11 mouse cellular contexts compared by ENCODE assay signal in genomic region chr9:71759893-71760292, GRCm38 (mm10). TPM values are rescaled to one million over a fixed set of nuclear protein-coding genes. Genes with fewer than 3 reads are reported as not detected.
DNase-seq lines count a peak whose midpoint lies in the region; ATAC-seq and TF ChIP-seq lines count a peak whose summit lies in the region.
"Had no signal": no experiment of that assay in that cellular context is flagged by ENCODE, and none has a peak within 500 bp of the region (broad histone marks: within the 10 kb centered on the region; RNA-seq: fewer than 3 reads in every experiment).

No protein-coding gene starts in this region.

- H3K27ac ChIP-seq in hindbrain, embryonic 10.5 days: 0 out of 2 replicates have a peak overlapping the region, but pooled peaks have one; percentile 25
- no peak overlapping the region for H3K27ac ChIP-seq in hindbrain, embryonic 11.5 days (ENCODE audit: low read depth, low read length)
- H3K27ac ChIP-seq in embryonic facial prominence, embryonic 15.5 days (replicated peaks): no peak overlapping the region
- H3K27ac ChIP-seq in lung, postnatal 0 days (ENCODE audit: low read length): peak overlapping the region; percentile 83

- H3K36me3 ChIP-seq in hindbrain, embryonic 10.5 days: no peaks in the 10 kb centered on the region
- no peaks in the 10 kb centered on the region for H3K36me3 ChIP-seq in hindbrain, embryonic 11.5 days (ENCODE audit: control insufficient read depth, insufficient read depth, low read length)
- no peaks in the 10 kb centered on the region for H3K36me3 ChIP-seq in embryonic facial prominence, embryonic 15.5 days
- H3K36me3 ChIP-seq in lung, postnatal 0 days (ENCODE audit: insufficient read depth, low read length): no peaks in the 10 kb centered on the region

- no peak for ATAC-seq in hindbrain, embryonic 11.5 days (ENCODE audit: low FRiP score)
- no peak for ATAC-seq in embryonic facial prominence, embryonic 15.5 days (ENCODE audit: insufficient number of reproducible peaks, low FRiP score, low TSS enrichment, low read depth)
- ATAC-seq in lung, postnatal 0 days: peak; percentile 78
- ATAC-seq: inflammation-experienced regulatory T-cells, adult 6 months had no signal

- no peak for TF ChIP-seq CTCF in lung, postnatal 0 days (IDR thresholded peaks at IDR 0.05)

- no peak overlapping the region for H3K9ac ChIP-seq in hindbrain, embryonic 11.5 days (ENCODE audit: low read depth, low read length)
- peak overlapping the region; percentile 6; the same call in 1 of the 2 replicates for H3K9ac ChIP-seq in embryonic facial prominence, embryonic 15.5 days
- no peak overlapping the region for H3K9ac ChIP-seq in lung, postnatal 0 days (replicated peaks; ENCODE audit: low read depth)

- H3K9me3 ChIP-seq in hindbrain, embryonic 10.5 days: 0 out of 2 replicates have a peak, but pooled peaks cover 7% of the 10 kb centered on the region
- no peaks in the 10 kb centered on the region; the same call in 1 of the 2 replicates for H3K9me3 ChIP-seq in hindbrain, embryonic 11.5 days (ENCODE audit: control insufficient read depth, low read length)
- no peaks in the 10 kb centered on the region for H3K9me3 ChIP-seq in embryonic facial prominence, embryonic 15.5 days (replicated peaks)
- H3K9me3 ChIP-seq in lung, postnatal 0 days (ENCODE audit: low read length): 0 out of 2 replicates have a peak, but pooled peaks cover 4% of the 10 kb centered on the region

- no peak overlapping the region for H3K4me2 ChIP-seq in hindbrain, embryonic 11.5 days (replicated peaks; ENCODE audit: low read depth, low read length)
- 0 out of 2 replicates have a peak overlapping the region, but pooled peaks have one; percentile 2 for H3K4me2 ChIP-seq in embryonic facial prominence, embryonic 15.5 days (replicated peaks)
- H3K4me2 ChIP-seq in lung, postnatal 0 days (replicated peaks; ENCODE audit: low read depth, low read length): 0 out of 2 replicates have a peak overlapping the region, but pooled peaks have one; percentile 17

- no peak for DNase-seq in hindbrain, embryonic 10.5 days (ENCODE audit: low spot score)
- no peak for DNase-seq in hindbrain, embryonic 11.5 days (ENCODE audit: low spot score)
- peak; percentile 50 to 52 for DNase-seq in kidney, adult 8-10 months
- peak; percentile 80 for DNase-seq in lung, postnatal 0 days (ENCODE audit: low spot score)
- DNase-seq in gastrocnemius, postnatal 14 days: no peak
- DNase-seq in neural tube, embryonic 10.5 days (ENCODE audit: extremely low spot score, low spot score): no peak
- DNase-seq: adrenal gland, postnatal 25 days; cerebellum, adult 8-10 months had no signal

- intact Hi-C loops in gastrocnemius, postnatal 14 days (cut with DNase I; ENCODE audit: low total_unique reads): no loop called here

- no peak overlapping the region for H3K4me3 ChIP-seq in hindbrain, embryonic 10.5 days
- no peak overlapping the region for H3K4me3 ChIP-seq in hindbrain, embryonic 11.5 days (ENCODE audit: low read depth, low read length)
- H3K4me3 ChIP-seq in embryonic facial prominence, embryonic 15.5 days (replicated peaks): no peak overlapping the region
- H3K4me3 ChIP-seq in lung, postnatal 0 days (ENCODE audit: low read depth, low read length): no peak overlapping the region
- H3K4me3 ChIP-seq: megakaryocyte, embryonic 14.5 days had no signal

- peaks cover 76% of the 10 kb centered on the region for H3K27me3 ChIP-seq in hindbrain, embryonic 10.5 days (ENCODE audit: insufficient read depth, poor library complexity, severe bottlenecking)
- H3K27me3 ChIP-seq in hindbrain, embryonic 11.5 days (ENCODE audit: control insufficient read depth, insufficient read depth, low read length): peaks cover 4% of the 10 kb centered on the region
- H3K27me3 ChIP-seq in embryonic facial prominence, embryonic 15.5 days: no peaks in the 10 kb centered on the region
- no peaks in the 10 kb centered on the region for H3K27me3 ChIP-seq in lung, postnatal 0 days (replicated peaks; ENCODE audit: insufficient read depth, low read length)

- WGBS in hindbrain, embryonic 10.5 days: 24% methylated on average over 5 of the region's 5 CpGs
- 18% methylated on average over 5 of the region's 5 CpGs for WGBS in hindbrain, embryonic 11.5 days
- WGBS in embryonic facial prominence, embryonic 15.5 days: 33% methylated on average over 5 of the region's 5 CpGs
- 52% methylated on average over 5 of the region's 5 CpGs for WGBS in lung, postnatal 0 days

- TF ChIP-seq EP300 in lung, postnatal 0 days (IDR thresholded peaks at IDR 0.05): no peak

- H3K4me1 ChIP-seq in hindbrain, embryonic 10.5 days (replicated peaks): peaks cover 44% of the 10 kb centered on the region
- H3K4me1 ChIP-seq in hindbrain, embryonic 11.5 days (replicated peaks; ENCODE audit: control insufficient read depth, insufficient read depth, low read length): peaks cover 4% of the 10 kb centered on the region
- H3K4me1 ChIP-seq in embryonic facial prominence, embryonic 15.5 days: peaks cover 21% of the 10 kb centered on the region
- peaks cover 12% of the 10 kb centered on the region for H3K4me1 ChIP-seq in lung, postnatal 0 days (ENCODE audit: insufficient read depth, low read depth, low read length)
- H3K4me1 ChIP-seq: megakaryocyte, embryonic 14.5 days had no signal

RNA-seq across cellular contexts. Expression of gene Cgnl1, which starts 11.5 kb away (rescaled TPM):
- 5.7 and 6.7 TPM in 2 replicates for polyA plus RNA-seq in hindbrain, embryonic 10.5 days (2016; fragmentation: Nextera tagmentation; extraction: Ambion mirVana)
- 5.0 and 6.3 TPM in 2 replicates for polyA plus RNA-seq in hindbrain, embryonic 11.5 days (2014; fragmentation: Nextera tagmentation; extraction: Ambion mirVana)
- polyA plus RNA-seq in embryonic facial prominence, embryonic 15.5 days (2015; fragmentation: Nextera tagmentation; extraction: Ambion mirVana): 10.8 TPM in 2 replicates
- polyA plus RNA-seq in lung, postnatal 0 days (2015; fragmentation: Nextera tagmentation; extraction: Ambion mirVana): 26.1 and 28.5 TPM in 2 replicates
- total RNA-seq in gastrocnemius, postnatal 14 days (2021): 1 to 10 TPM; 8.5 to 9.3 TPM
- polyA plus RNA-seq: inflammation-experienced regulatory T-cells, adult 6 months had no signal

Comparison
In these comparisons a context has a peak if more than half of its experiments do, and no peak if none do; other contexts are left out.
1. H3K27ac ChIP-seq: peak in hindbrain, embryonic 10.5 days (single experiment) and lung, postnatal 0 days (single experiment); none in hindbrain, embryonic 11.5 days (single experiment) and embryonic facial prominence, embryonic 15.5 days (single experiment).
2. DNase-seq: peak in kidney, adult 8-10 months (2 of 2) and lung, postnatal 0 days (single experiment); none in hindbrain, embryonic 10.5 days (single experiment), hindbrain, embryonic 11.5 days (single experiment), gastrocnemius, postnatal 14 days (single experiment) and neural tube, embryonic 10.5 days (single experiment).